Mouse (Mus musculus) adrenal gland, postnatal 4 days (tissue): ENCODE results near the gene Prdm8. TPM values are rescaled to one million over a fixed set of nuclear protein-coding genes. Genes with fewer than 3 reads are reported as not detected.

ENCODE experiments used
- DNase-seq, 2 experiments: peaks; one replicate each; pipeline ENCODE4 v3.0.0; 2021 to 2022; ENCODE audit warnings: low spot score in 2 of 2, mixed read lengths in 2 of 2
- long read RNA-seq, 2 experiments: library from polyadenylated mRNA; stranded (forward); transcript quantifications; one replicate each; pipeline ENCODE4 v2.0.0; 2021
- total RNA-seq, 2 experiments: library from RNA; stranded (reverse); gene quantifications; 2 replicates each; pipeline ENCODE4 v1.2.3; 2021

Prdm8 gene
- under 1 TPM; 0.14 to 0.34 TPM for total RNA-seq
- long read RNA-seq, experiment 1, result 0 reads
- long read RNA-seq, experiment 2, partial matches to known transcripts, result 0 of 1 reads
- long read RNA-seq, experiment 2, other reads (novel, unspliced or antisense), result 0 of 1 reads

GRCm38 (mm10) chr5:98167180-98167824 lies at the start of gene Prdm8:
Gene Prdm8 (plus strand): TSS chr5:98167198.
- peak; percentile 35 to 37 for DNase-seq

GRCm38 (mm10) chr5:98127074-98127473 lies 39.9 kb upstream of the Prdm8 start:
- no peak for DNase-seq

DNA sequence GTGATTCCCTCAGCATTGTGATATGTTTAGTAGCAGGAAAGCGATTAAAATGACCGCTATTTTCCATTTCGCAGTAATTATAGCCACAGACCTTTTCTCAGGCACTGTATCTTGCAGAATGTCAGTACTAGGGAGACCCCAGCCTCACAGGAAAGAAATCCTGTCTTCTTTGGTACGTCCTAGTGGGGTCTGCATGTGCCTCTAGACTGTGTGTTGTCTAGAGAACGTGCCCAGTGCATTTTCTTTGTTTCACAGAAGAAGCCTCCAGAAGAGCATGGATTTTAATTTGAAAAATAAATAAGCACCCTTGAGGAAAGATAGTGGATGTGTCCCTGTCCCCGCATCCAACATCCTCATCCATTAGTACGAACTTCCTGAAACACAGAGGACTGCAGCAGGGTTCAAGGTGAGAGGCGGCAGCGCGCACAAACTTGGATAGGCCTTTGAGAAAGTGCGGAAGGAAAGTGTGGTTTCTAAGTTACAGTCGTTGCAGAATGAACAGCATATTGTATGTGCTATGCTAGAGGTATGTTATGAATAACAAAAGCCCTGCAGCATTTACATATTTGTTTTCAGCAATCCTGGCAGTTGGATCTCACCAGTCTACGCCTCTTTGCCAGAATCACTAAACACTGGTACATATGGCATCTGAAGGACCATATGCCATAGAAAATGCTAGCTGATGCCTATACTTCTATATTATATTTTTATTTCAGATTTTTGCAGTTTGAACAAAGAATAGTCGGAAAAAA lies 28.3 kb upstream of the Prdm8 start:
- no peak for DNase-seq

DNA sequence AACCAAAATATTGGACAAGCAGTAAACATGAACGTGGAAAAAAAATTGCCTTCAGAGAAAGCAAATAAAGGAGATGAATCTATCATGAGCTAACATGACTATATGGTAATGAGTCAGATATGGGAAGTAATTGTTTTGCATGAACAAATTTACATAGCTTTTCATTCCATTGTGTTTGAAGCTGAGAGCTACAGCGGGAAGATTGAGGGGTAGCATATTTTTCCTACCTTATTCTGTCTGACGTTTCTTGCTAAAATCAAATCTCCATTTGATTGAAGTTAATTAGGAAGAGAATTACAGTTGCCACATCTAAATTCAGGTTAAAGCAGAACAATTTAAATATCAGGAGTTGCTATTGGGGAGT lies 27.7 kb upstream of the Prdm8 start:
- no peak for DNase-seq

GRCm38 (mm10) chr5:98146895-98147294 lies 20.1 kb upstream of the Prdm8 start:
- DNase-seq, result no peak

DNA sequence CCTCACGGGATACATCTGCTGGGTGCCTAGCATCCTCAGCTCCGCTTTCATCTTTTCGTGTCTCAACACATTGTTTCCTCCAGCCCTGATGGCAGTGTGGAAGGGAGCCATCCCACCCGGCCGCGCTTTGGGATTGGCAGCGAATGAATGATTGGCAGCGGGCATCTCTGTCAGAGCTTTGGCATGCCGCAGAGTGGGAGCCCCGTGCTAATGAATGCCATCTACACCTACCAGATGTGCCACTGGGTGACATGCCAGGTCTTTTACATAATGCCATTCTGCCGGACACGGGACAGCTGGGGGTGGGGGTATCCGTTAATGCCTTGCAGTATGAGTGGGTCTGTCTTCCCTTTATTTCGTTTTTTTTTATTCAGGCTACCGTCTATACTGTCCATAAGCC lies 882 bp upstream of the Prdm8 start:
- no peak for DNase-seq

GRCm38 (mm10) chr5:98168356-98169285 lies 1.6 kb downstream of the Prdm8 start:
- DNase-seq, result no peak

DNA sequence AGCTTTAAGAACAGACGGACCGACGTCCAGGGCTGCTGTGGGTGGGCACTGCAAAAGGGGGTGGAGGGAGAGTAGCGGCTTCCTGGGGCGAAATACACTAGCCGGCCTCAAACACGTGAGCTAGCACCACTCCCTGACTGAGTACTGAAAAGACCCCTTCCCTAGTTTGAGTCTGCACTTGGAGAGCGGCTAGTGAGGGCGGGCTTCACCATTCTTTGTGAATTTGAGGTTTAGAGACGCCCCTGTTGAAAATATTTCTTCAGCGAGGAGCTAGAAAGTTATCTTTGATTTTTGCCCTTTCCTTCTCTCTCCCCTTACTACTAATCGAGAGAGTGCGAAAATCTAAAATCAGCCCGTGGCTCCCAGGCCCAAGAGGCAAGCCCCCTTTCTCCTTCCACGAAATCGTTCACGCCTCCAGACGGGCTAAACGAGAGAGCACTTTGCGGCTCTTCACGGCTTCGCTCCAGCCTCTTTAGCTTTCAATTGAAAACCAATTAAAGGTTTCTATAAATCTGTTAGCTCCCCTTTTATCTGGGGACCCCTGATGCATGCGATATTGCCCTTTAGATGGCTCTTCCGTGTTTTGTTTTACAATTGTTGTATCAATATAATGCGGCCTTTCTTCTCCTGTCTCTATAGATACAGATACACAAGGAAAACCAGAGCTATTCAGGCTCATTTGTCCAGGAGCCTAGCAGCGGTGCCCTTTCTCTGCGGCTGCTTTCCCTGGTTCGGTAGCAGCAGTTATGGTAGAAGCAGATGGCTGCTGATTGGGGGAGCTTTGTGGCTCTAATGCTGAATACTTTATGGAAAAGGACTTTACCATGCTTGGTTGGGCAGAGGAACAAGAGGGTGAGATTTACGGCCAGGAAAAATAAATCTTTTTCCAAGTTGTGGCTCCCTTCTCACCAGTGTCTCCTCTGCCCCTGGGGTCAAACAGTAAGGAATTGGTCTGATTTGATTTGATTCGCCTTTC lies 2.7 kb downstream of the Prdm8 start:
- no peak for DNase-seq

DNA sequence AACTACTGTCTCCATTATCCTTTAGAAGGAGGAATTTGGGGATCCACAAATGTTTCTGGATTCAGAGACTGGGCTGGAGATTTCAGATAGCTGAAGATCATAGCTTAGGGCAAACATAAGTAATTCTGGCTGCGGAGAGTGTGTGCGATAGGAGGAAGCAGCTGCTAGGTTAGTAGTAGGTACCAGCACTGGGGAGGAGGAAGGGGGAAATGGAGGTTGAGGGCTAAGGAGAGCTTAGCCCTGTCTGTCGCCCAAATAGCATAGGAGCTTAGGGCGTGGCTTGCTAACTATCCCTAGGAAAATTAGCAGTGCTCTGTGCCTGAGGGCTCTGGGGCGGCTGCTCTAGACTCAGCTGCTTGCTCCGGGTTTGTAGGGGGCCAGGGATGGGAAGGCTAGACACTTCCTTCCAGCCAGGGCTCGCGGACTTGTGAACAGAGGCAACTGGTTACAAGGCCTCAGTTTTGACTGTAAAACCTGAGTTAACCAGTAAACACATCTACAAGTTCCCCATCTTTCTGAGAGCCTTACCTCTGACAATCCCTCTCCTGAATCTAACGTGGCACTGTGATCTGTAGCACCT lies 4.7 kb downstream of the Prdm8 start:
- no peak for DNase-seq

DNA sequence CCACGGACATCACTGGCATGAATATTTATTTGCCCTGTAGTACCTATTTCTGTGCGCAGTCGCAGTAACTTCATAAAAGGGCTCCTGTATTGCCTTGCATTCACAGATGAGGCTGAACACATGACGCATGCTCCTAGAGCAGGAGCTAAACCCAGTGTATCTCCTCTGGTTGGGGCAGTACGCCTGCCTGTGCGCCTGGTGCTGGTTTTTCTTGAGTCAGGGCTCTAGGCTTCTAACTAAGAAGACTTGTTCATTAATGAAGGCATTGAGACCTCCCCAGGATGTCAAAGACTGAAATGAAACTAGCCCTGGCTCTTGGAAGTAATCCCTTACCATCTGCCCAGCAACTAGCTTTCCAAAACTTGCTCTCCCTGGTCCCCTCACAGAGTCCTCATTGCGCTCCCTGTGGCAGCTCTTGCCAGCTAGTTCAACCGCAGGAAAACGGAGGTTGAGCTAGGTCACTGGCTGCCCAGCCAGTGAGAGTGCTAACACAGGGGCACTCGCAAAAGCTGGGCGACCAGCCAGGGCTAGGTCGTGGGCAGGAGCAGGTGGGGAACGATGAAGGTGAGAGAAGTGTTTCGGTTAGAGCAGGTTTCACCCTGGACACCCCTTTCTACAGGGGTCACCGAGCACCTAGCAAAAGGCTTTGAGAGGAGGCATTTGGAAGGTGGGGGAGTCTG lies 5.6 kb downstream of the Prdm8 start:
- no peak for DNase-seq

DNA sequence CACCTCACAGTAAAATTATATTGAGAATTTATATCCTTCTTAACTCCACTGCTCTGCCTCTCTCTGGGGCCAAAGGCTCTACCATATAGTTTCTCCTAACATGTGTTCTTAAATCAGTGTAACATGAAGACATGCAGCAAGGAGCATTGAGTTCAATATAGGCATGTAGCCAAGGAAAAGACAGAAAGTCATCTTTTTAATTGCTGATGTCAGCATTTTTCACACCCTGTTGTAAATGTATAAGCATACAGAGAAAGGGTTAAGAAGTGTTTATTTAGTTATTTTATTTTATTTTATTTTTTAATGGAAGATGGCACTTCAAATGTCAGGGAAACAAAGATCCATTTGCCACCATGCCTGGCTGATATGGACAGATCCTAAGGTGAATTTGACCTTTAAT lies 6.7 kb downstream of the Prdm8 start:
- DNase-seq, result no peak

DNA sequence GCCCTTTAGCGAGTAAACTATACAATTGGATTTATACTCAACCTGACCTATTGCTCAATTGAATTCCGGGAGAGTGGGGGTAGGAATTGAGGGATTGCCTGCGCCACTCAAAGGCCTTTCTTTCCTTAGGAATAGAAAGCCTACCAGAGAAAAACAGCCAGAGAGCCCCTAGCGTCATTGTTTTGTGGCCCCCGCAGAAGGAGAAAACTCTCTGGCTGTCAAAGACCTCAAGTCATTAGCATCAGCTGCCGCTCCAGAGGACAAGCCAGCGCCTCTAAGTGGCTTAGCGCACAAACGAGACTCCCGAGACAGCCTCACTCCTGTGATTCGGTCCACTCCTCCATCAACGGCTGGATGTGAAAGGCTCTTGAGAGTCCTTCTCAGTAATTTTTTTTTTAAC lies 12.6 kb downstream of the Prdm8 start:
- no peak for DNase-seq

DNA sequence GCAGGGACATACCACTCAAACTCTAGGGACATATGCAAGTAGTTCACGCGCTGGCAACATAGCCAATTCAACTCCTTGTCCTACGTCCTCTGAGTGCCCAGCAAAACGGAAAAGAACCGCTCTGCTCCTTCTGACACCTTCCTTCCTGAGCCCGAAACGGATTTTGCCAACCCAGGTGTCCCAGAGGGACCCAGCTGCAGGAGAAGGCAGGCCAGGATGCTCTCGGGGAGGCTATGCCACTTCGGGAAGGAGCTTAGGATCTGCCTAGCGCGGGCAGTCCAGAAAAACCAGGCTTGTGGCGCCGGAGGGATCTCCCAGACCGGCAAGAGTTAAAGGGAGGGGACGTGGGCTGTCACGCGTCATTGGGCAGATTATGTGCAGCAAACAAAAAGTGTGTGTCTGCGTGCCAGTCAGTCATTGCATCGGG lies 13.5 kb downstream of the Prdm8 start:
- no peak for DNase-seq

DNA sequence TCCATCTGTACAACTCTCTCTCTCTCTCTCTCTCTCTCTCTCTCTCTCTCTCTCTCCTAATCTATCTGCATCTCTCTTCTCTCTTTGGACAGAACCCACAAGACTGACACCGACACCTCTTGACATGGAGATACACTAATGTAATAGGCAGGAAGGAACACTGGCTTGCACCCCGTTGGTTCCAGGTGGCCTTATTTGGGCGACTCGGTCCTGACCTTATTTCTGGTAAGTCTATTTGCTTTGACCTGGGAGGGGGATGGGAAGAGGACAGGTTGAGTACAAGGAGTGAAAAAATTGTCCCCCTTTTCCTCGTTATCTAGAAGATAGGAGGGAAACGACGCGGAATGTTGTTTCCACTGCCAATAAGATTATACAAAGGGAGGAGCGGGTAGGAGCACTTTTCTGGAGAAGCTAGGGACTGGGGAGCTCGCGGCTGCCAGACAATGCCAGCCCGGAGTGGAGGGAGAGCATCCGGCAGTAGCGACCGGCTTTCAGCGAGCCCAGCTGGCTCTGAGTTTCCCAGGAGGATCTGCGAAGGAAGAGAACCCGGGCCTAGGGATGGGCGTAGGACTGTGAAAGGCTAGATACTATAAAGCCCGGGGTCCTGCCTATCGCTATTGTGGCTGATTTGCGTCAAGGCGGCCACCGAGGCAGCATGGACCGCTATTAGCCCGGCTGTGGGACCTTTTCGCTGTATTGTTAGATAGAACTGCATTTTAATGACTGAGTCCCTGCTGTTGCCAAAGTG lies 14.1 kb downstream of the Prdm8 start:
- DNase-seq, result no peak

- no peak for DNase-seq
Measured at GRCm38 (mm10) chr5:98181686-98182602, 14.9 kb downstream of the Prdm8 start.

GRCm38 (mm10) chr5:98182603-98182920 lies 15.6 kb downstream of the Prdm8 start:
- no peak for DNase-seq

- DNase-seq, result no peak
Measured at GRCm38 (mm10) chr5:98183031-98183595, 16.1 kb downstream of the Prdm8 start.
